Mouse (Mus musculus) neural tube, embryonic 12.5 days (tissue): ENCODE measurements at regions not wholly inside any gene's neighbourhood (a gene's known extent, or its start where the extent isn't known, plus 50 kb on each side); places are given as distances from the start of the nearest gene placed in this dataset.

ENCODE experiments used
- ATAC-seq: fragments of 200-750 bp; cut with Nextera tagmentation; 2 replicates; pipeline ENCODE4 v1.8.0; 2017; ENCODE audit warnings: low read depth, mild to moderate bottlenecking, moderate TSS enrichment, moderate library complexity; ENCODE audit not compliant: low FRiP score
- H3K27ac ChIP-seq: fragments of 300-500 bp; sonication (generic); 2 replicates; pipeline ENCODE4 v1.5.1; 2016
- H3K27me3 ChIP-seq: fragments of 300-500 bp; sonication (generic); replicated peaks from 2 replicates; pipeline ENCODE4 v1.6.1; 2016; ENCODE audit warnings: mild to moderate bottlenecking
- H3K36me3 ChIP-seq: fragments of 300-500 bp; sonication (generic); 2 replicates; pipeline ENCODE4 v1.6.1; 2016; ENCODE audit warnings: mild to moderate bottlenecking
- H3K4me1 ChIP-seq: fragments of 300-500 bp; sonication (generic); 2 replicates; pipeline ENCODE4 v1.6.1; 2016
- H3K4me2 ChIP-seq: fragments of 300-500 bp; sonication (generic); replicated peaks from 2 replicates; pipeline ENCODE4 v1.6.1; 2016; ENCODE audit warnings: mild to moderate bottlenecking
- H3K4me3 ChIP-seq: fragments of 300-500 bp; sonication (generic); 2 replicates; pipeline ENCODE4 v1.5.1; 2016
- H3K9ac ChIP-seq: fragments of 300-500 bp; sonication (generic); 2 replicates; pipeline ENCODE4 v1.6.1; 2016; ENCODE audit warnings: mild to moderate bottlenecking
- H3K9me3 ChIP-seq: fragments of 300-500 bp; sonication (generic); 2 replicates; pipeline ENCODE4 v1.6.1; 2016; ENCODE audit warnings: mild to moderate bottlenecking
- WGBS: fragments of 180-500 bp; shearing (Covaris S2); methylation state at CpG from one replicate; pipeline ENCODE4 v1.1.7; 2016; 5-methylcytosine and 5-hydroxymethylcytosine counted together

- Histone ChIP-seq H3K4me2 (no peak overlapping the region), H3K4me1 (peaks cover 18% of the 10 kb centered on the region), H3K4me3 (no peak overlapping the region), H3K36me3 (no peaks in the 10 kb centered on the region), H3K27me3 (no peaks in the 10 kb centered on the region), H3K27ac (no peak overlapping the region), H3K9ac (no peak overlapping the region), H3K9me3 (no peaks in the 10 kb centered on the region)
- WGBS = 88% methylated on average over 1 of the region's 1 CpGs
- no peak for ATAC-seq
These were observed 284.7 kb downstream of the Rps24 start for GRCm38 (mm10) chr14:24771663-24772062.

GRCm38 (mm10) chr14:24772129-24772528 is 285.2 kb downstream of the Rps24 start:
- Histone ChIP-seq H3K4me1 (peaks cover 18% of the 10 kb centered on the region), H3K27me3 (no peaks in the 10 kb centered on the region), H3K9ac (no peak overlapping the region), H3K27ac (no peak overlapping the region), H3K4me2 (no peak overlapping the region), H3K9me3 (no peaks in the 10 kb centered on the region), H3K36me3 (no peaks in the 10 kb centered on the region), H3K4me3 (no peak overlapping the region)
- no peak for ATAC-seq
- 74% methylated on average over 4 of the region's 4 CpGs for WGBS

- Histone ChIP-seq H3K27me3 (no peaks in the 10 kb centered on the region), H3K4me1 (peaks cover 23% of the 10 kb centered on the region), H3K4me2 (peak overlapping the region; percentile 52), H3K9ac (peak overlapping the region; percentile 22; the same call in 1 of the 2 replicates), H3K36me3 (no peaks in the 10 kb centered on the region), H3K9me3 (no peaks in the 10 kb centered on the region), H3K27ac (peak overlapping the region; percentile 74), H3K4me3 (peak overlapping the region; percentile 7)
- WGBS = 1% methylated on average over 39 of the region's 39 CpGs
- peak; percentile 98 for ATAC-seq
These were observed 292.1 kb downstream of the Rps24 start for GRCm38 (mm10) chr14:24778748-24779630.

- WGBS = 86% methylated on average over 3 of the region's 3 CpGs
- H3K36me3 ChIP-seq = no peaks in the 10 kb centered on the region
- no peak overlapping the region for H3K4me3 ChIP-seq
- no peak overlapping the region for H3K9ac ChIP-seq
- H3K4me2 ChIP-seq = no peak overlapping the region
- no peak for ATAC-seq
- H3K27me3 ChIP-seq = no peaks in the 10 kb centered on the region
- H3K9me3 ChIP-seq = no peaks in the 10 kb centered on the region
- no peak overlapping the region for H3K27ac ChIP-seq
- peaks cover 23% of the 10 kb centered on the region for H3K4me1 ChIP-seq
These were observed 294.7 kb downstream of the Rps24 start for GRCm38 (mm10) chr14:24781674-24782073.

GRCm38 (mm10) chr14:24783889-24784288 is 297.0 kb downstream of the Rps24 start:
- no peak overlapping the region for H3K27ac ChIP-seq
- peaks cover 16% of the 10 kb centered on the region for H3K4me1 ChIP-seq
- WGBS = 69% methylated on average over 6 of the region's 6 CpGs
- no peaks in the 10 kb centered on the region for H3K9me3 ChIP-seq
- no peak overlapping the region for H3K9ac ChIP-seq
- no peak for ATAC-seq
- H3K4me2 ChIP-seq = no peak overlapping the region
- H3K4me3 ChIP-seq = no peak overlapping the region
- H3K36me3 ChIP-seq = no peaks in the 10 kb centered on the region
- no peaks in the 10 kb centered on the region for H3K27me3 ChIP-seq

GRCm38 (mm10) chr14:24785452-24785851 is 298.5 kb downstream of the Rps24 start:
- 85% methylated on average over 5 of the region's 5 CpGs for WGBS
- Histone ChIP-seq H3K4me2 (no peak overlapping the region), H3K9ac (no peak overlapping the region), H3K4me1 (peaks cover 1% of the 10 kb centered on the region), H3K27me3 (no peaks in the 10 kb centered on the region), H3K4me3 (no peak overlapping the region), H3K9me3 (no peaks in the 10 kb centered on the region), H3K27ac (no peak overlapping the region), H3K36me3 (no peaks in the 10 kb centered on the region)
- ATAC-seq = no peak

GRCm38 (mm10) chr14:24793375-24794285 is 306.7 kb downstream of the Rps24 start:
- Histone ChIP-seq H3K27me3 (no peaks in the 10 kb centered on the region), H3K4me1 (no peaks in the 10 kb centered on the region; the same call in 1 of the 2 replicates), H3K36me3 (no peaks in the 10 kb centered on the region), H3K27ac (no peak overlapping the region), H3K9ac (no peak overlapping the region), H3K9me3 (no peaks in the 10 kb centered on the region), H3K4me3 (no peak overlapping the region), H3K4me2 (no peak overlapping the region)
- no peak for ATAC-seq
- WGBS = 45% methylated on average over 10 of the region's 10 CpGs

GRCm38 (mm10) chr14:24794359-24794845 is 307.5 kb downstream of the Rps24 start:
- H3K27me3 ChIP-seq = no peaks in the 10 kb centered on the region
- H3K27ac ChIP-seq = no peak overlapping the region
- WGBS = 79% methylated on average over 12 of the region's 12 CpGs
- no peaks in the 10 kb centered on the region; the same call in 1 of the 2 replicates for H3K4me1 ChIP-seq
- ATAC-seq = no peak
- H3K36me3 ChIP-seq = no peaks in the 10 kb centered on the region
- H3K9ac ChIP-seq = no peak overlapping the region
- H3K4me3 ChIP-seq = no peak overlapping the region
- no peak overlapping the region for H3K4me2 ChIP-seq
- H3K9me3 ChIP-seq = no peaks in the 10 kb centered on the region

GRCm38 (mm10) chr14:24797494-24797893 is 310.6 kb downstream of the Rps24 start:
- no peaks in the 10 kb centered on the region for H3K27me3 ChIP-seq
- no peak for ATAC-seq
- no peak overlapping the region for H3K4me2 ChIP-seq
- no peak overlapping the region for H3K4me3 ChIP-seq
- no peak overlapping the region for H3K27ac ChIP-seq
- H3K4me1 ChIP-seq = no peaks in the 10 kb centered on the region; the same call in 1 of the 2 replicates
- H3K9ac ChIP-seq = no peak overlapping the region
- no peaks in the 10 kb centered on the region for H3K9me3 ChIP-seq
- H3K36me3 ChIP-seq = no peaks in the 10 kb centered on the region

GRCm38 (mm10) chr14:24798066-24798465 is 311.1 kb downstream of the Rps24 start:
- no peak overlapping the region for H3K27ac ChIP-seq
- no peaks in the 10 kb centered on the region for H3K9me3 ChIP-seq
- H3K4me2 ChIP-seq = no peak overlapping the region
- no peak overlapping the region for H3K9ac ChIP-seq
- 78% methylated on average over 4 of the region's 4 CpGs for WGBS
- ATAC-seq = no peak
- H3K4me1 ChIP-seq = no peaks in the 10 kb centered on the region; the same call in 1 of the 2 replicates
- no peak overlapping the region for H3K4me3 ChIP-seq
- no peaks in the 10 kb centered on the region for H3K36me3 ChIP-seq
- H3K27me3 ChIP-seq = no peaks in the 10 kb centered on the region

- H3K4me1 ChIP-seq = peaks cover 9% of the 10 kb centered on the region
- H3K4me3 ChIP-seq = no peak overlapping the region
- no peak for ATAC-seq
- no peaks in the 10 kb centered on the region for H3K27me3 ChIP-seq
- WGBS = 87% methylated on average over 5 of the region's 5 CpGs
- no peaks in the 10 kb centered on the region for H3K36me3 ChIP-seq
- H3K27ac ChIP-seq = no peak overlapping the region
- H3K9me3 ChIP-seq = no peaks in the 10 kb centered on the region
- no peak overlapping the region for H3K9ac ChIP-seq
- H3K4me2 ChIP-seq = no peak overlapping the region
These were observed 316.2 kb downstream of the Rps24 start for GRCm38 (mm10) chr14:24803001-24803655.

- 4% methylated on average over 7 of the region's 7 CpGs for WGBS
- peaks cover 9% of the 10 kb centered on the region for H3K4me1 ChIP-seq
- no peaks in the 10 kb centered on the region for H3K36me3 ChIP-seq
- H3K27me3 ChIP-seq = no peaks in the 10 kb centered on the region
- H3K4me2 ChIP-seq = no peak overlapping the region
- H3K27ac ChIP-seq = no peak overlapping the region
- H3K4me3 ChIP-seq = no peak overlapping the region
- no peak for ATAC-seq
- H3K9me3 ChIP-seq = no peaks in the 10 kb centered on the region
- H3K9ac ChIP-seq = no peak overlapping the region
These were observed 320.1 kb downstream of the Rps24 start for GRCm38 (mm10) chr14:24807061-24807460.
